Comparison of ENCODE assay signal across 29 mouse cellular contexts in the genomic region with DNA sequence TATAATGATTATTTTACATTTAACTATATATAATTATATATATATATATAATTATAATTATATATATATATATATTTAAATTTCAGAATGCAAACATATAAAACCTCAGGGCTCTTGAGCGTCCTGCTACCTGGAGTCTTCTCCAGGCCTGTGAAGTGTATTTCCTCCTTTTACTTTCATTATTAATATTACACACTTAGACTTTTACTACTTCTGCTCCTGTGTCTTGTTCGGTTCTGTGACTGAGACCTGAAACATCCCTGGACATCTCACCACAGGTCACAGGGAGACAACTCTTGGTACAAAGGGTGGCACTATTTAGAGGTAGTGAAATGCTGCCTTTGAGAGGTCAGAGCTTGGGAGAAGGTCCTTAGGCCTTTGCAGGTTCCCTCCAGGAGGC. TPM values are rescaled to one million over a fixed set of nuclear protein-coding genes. Genes with fewer than 3 reads are reported as not detected.
A peak's percentile ranks its signal among the peaks of the same experiment; 100 is the strongest.
DNase-seq lines count a peak whose midpoint lies in the region; ATAC-seq lines count a peak whose summit lies in the region.
"Had no signal": no experiment of that assay in that cellular context is flagged by ENCODE, and none has a peak within 500 bp of the region (broad histone marks: within the 10 kb centered on the region; RNA-seq: fewer than 3 reads in every experiment).

No protein-coding gene starts in this region.

- no peaks in the 10 kb centered on the region for H3K4me1 ChIP-seq in hindbrain, embryonic 12.5 days
- H3K4me1 ChIP-seq: forebrain, embryonic 10.5 days; forebrain, embryonic 13.5 days; heart, embryonic 12.5 days; heart, embryonic 15.5 days; hindbrain, embryonic 13.5 days had no signal

- H3K4me3 ChIP-seq in hindbrain, embryonic 12.5 days: no peak overlapping the region
- H3K4me3 ChIP-seq: forebrain, embryonic 10.5 days; forebrain, embryonic 13.5 days; heart, embryonic 12.5 days; heart, embryonic 15.5 days; hindbrain, embryonic 13.5 days had no signal

- H3K9ac ChIP-seq in hindbrain, embryonic 12.5 days: no peak overlapping the region
- H3K9ac ChIP-seq: forebrain, embryonic 13.5 days; heart, embryonic 12.5 days; heart, embryonic 15.5 days; hindbrain, embryonic 13.5 days had no signal

- intact Hi-C loops in heart, postnatal 25 days (cut with DNase I): no loop called here

- peak; percentile 17 for DNase-seq in heart, adult 11 months
- no peak for DNase-seq in heart, postnatal 25 days (ENCODE audit: low spot score)
- DNase-seq in splenic B cell, adult 2 months (ENCODE audit: low read depth, low spot score): peak; percentile 59
- DNase-seq in ovary, adult 18-20 months (ENCODE audit: low spot score): no peak
- no peak for DNase-seq in layer of hippocampus, postnatal 36 days
- DNase-seq: adrenal gland, adult 2 months; adrenal gland, postnatal 14 days; B cell, adult 2 months; cerebellum, adult 11-12 months; cerebellum, adult 8-10 months; cerebellum, postnatal 10 days; cerebellum, postnatal 36 days; gastrocnemius, postnatal 10 days; gastrocnemius, postnatal 36 days; heart, adult 18-20 months; heart, postnatal 10 days; heart, postnatal 4 days had no signal

- H3K27me3 ChIP-seq in splenic B cell, adult 2 months (ENCODE audit: control insufficient read depth, insufficient read depth, low read length, poor library complexity, severe bottlenecking): no peaks in the 10 kb centered on the region
- H3K27me3 ChIP-seq in hindbrain, embryonic 12.5 days: no peaks in the 10 kb centered on the region
- H3K27me3 ChIP-seq: forebrain, embryonic 13.5 days; heart, embryonic 12.5 days; heart, embryonic 15.5 days; hindbrain, embryonic 13.5 days had no signal

- no peak overlapping the region for H3K27ac ChIP-seq in hindbrain, embryonic 12.5 days
- H3K27ac ChIP-seq: forebrain, embryonic 10.5 days; forebrain, embryonic 13.5 days; heart, embryonic 15.5 days; hindbrain, embryonic 13.5 days had no signal

- 94% methylated on average over 2 of the region's 2 CpGs for WGBS in hindbrain, embryonic 12.5 days

- ATAC-seq in common myeloid progenitor, adult 5-6 weeks (replicated peaks; ENCODE audit: low read depth, poor library complexity, severe bottlenecking): 0 out of 2 replicates have a peak, but pooled peaks have one; percentile 11
- peak; percentile 63 for ATAC-seq in megakaryocyte progenitor cell, adult 5-6 weeks (replicated peaks; ENCODE audit: poor library complexity)
- ATAC-seq in hindbrain, embryonic 12.5 days (ENCODE audit: low FRiP score): no peak
- ATAC-seq: forebrain, embryonic 13.5 days; forebrain, embryonic 16.5 days; hindbrain, embryonic 16.5 days had no signal

- H3K4me2 ChIP-seq in hindbrain, embryonic 12.5 days (replicated peaks): no peak overlapping the region
- H3K4me2 ChIP-seq: forebrain, embryonic 13.5 days; heart, embryonic 12.5 days; heart, embryonic 15.5 days; hindbrain, embryonic 13.5 days had no signal

- no peaks in the 10 kb centered on the region for H3K9me3 ChIP-seq in hindbrain, embryonic 12.5 days (replicated peaks)
- H3K9me3 ChIP-seq: forebrain, embryonic 10.5 days; forebrain, embryonic 13.5 days; heart, embryonic 12.5 days; heart, embryonic 15.5 days; hindbrain, embryonic 13.5 days had no signal

- H3K36me3 ChIP-seq in splenic B cell, adult 2 months (ENCODE audit: control insufficient read depth, insufficient read depth, low read length, poor library complexity, severe bottlenecking): no peaks in the 10 kb centered on the region
- no peaks in the 10 kb centered on the region for H3K36me3 ChIP-seq in hindbrain, embryonic 12.5 days
- H3K36me3 ChIP-seq: forebrain, embryonic 10.5 days; heart, embryonic 12.5 days; heart, embryonic 15.5 days; hindbrain, embryonic 13.5 days had no signal

RNA-seq across cellular contexts. Expression of a gene that starts 10.8 kb away (rescaled TPM):
- total RNA-seq in heart, postnatal 25 days (2021): 1 to 10 TPM; 5.6 to 6.1 TPM
- total RNA-seq in common myeloid progenitor, adult 5-6 weeks (2017): 182 and 222 TPM in 2 replicates
- total RNA-seq in megakaryocyte progenitor cell, adult 5-6 weeks (2015): 193 and 210 TPM in 2 replicates
- total RNA-seq in megakaryocyte progenitor cell, adult 5-6 weeks (2017): 232 and 248 TPM in 2 replicates
- 15.6 and 17.2 TPM in 2 replicates for polyA plus RNA-seq in hindbrain, embryonic 12.5 days (2016; fragmentation: Nextera tagmentation; extraction: Ambion mirVana)
- 1 to 10 TPM; 1.3 to 1.6 TPM for total RNA-seq in layer of hippocampus, postnatal 36 days (2021)

RNA-seq across cellular contexts. Expression of a gene that starts 43.5 kb away (rescaled TPM):
- total RNA-seq in heart, postnatal 25 days (2021): not detected
- not detected in 2 replicates for total RNA-seq in common myeloid progenitor, adult 5-6 weeks (2017)
- not detected in 2 replicates for total RNA-seq in megakaryocyte progenitor cell, adult 5-6 weeks (2015)
- total RNA-seq in megakaryocyte progenitor cell, adult 5-6 weeks (2017): not detected in 2 replicates
- polyA plus RNA-seq in hindbrain, embryonic 12.5 days (2016; fragmentation: Nextera tagmentation; extraction: Ambion mirVana): not detected in 2 replicates
- total RNA-seq in layer of hippocampus, postnatal 36 days (2021): not detected
- total RNA-seq: gastrocnemius, adult 18-20 months; gastrocnemius, postnatal 10 days; gastrocnemius, postnatal 36 days; heart, adult 18-20 months; heart, postnatal 10 days; heart, postnatal 4 days; MEL had no signal
- polyA plus RNA-seq: adrenal gland, adult 2 months; forebrain, embryonic 10.5 days; forebrain, embryonic 13.5 days; forebrain, embryonic 16.5 days had no signal

RNA-seq across cellular contexts. Expression of a gene that starts 55.0 kb away (rescaled TPM):
- 1 to 10 TPM; 6.8 to 8.1 TPM for total RNA-seq in heart, postnatal 25 days (2021)
- total RNA-seq in common myeloid progenitor, adult 5-6 weeks (2017): 11.4 and 14.4 TPM in 2 replicates
- 41.4 and 46.5 TPM in 2 replicates for total RNA-seq in megakaryocyte progenitor cell, adult 5-6 weeks (2015)
- total RNA-seq in megakaryocyte progenitor cell, adult 5-6 weeks (2017): 38.9 and 39.0 TPM in 2 replicates
- 56.7 and 58.6 TPM in 2 replicates for polyA plus RNA-seq in hindbrain, embryonic 12.5 days (2016; fragmentation: Nextera tagmentation; extraction: Ambion mirVana)
- 10 to 100 TPM; 33.6 to 36.6 TPM for total RNA-seq in layer of hippocampus, postnatal 36 days (2021)

Comparison
In these comparisons a context has a peak if more than half of its experiments do, and no peak if none do; other contexts are left out.
1. DNase-seq: peak in heart, adult 11 months (single experiment) and splenic B cell, adult 2 months (single experiment); none in heart, postnatal 25 days (single experiment), ovary, adult 18-20 months (single experiment) and layer of hippocampus, postnatal 36 days (0 of 2).
2. RNA of a gene that starts 10.8 kb away (total RNA-seq): 193 to 248 TPM in megakaryocyte progenitor cell, adult 5-6 weeks and 182 to 222 TPM in common myeloid progenitor, adult 5-6 weeks; 5.6 to 6.1 TPM in heart, postnatal 25 days and 1.3 to 1.6 TPM in layer of hippocampus, postnatal 36 days; every median in the first group is over 10 times any median in the second.